Mouse (Mus musculus): ENCODE results near the gene Chd5.

DNA sequence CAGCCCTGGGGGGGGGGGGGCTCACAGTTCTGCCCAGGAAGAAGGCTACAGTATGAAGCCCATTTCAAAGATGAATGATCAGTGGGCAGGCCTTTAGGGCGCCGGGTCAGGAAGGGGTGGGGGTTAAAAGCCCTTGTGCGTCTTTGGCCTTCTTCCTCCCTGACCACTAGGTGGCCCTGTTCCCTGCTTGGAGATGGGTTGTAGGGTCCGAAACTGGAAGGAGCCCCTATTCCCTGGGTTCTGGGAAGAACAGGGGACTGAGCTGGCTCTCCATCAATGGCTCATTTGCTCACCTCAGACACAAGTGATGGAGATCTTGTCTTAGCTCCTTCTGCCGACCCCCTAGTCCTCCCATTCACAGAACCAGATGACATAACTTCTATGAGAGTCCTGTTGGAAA, 4.8 kb downstream of the Chd5 start:
- TF ChIP-seq POLR2A (IDR thresholded peaks at IDR 0.05; ENCODE audit: extremely low read depth, insufficient read depth, low read length): no peak
- TF ChIP-seq CTCF (IDR thresholded peaks at IDR 0.05; ENCODE audit: extremely low read depth, insufficient read depth, low read length): peak; percentile 72
